Mouse (Mus musculus) kidney, embryonic 16.5 days (tissue): ENCODE data around the gene Arl2. TPM values are rescaled to one million over a fixed set of nuclear protein-coding genes. Genes with fewer than 3 reads are reported as not detected.
"Not testable (repeated sequence)": the region's sequence is repeated elsewhere in the genome, so short reads cannot be mapped to it uniquely, and the experiment has no call there.

Experiments used
- ATAC-seq: fragments of 200-750 bp; cut with Nextera tagmentation; 2 replicates; pipeline ENCODE4 v1.8.0; 2017; ENCODE audit warnings: moderate TSS enrichment; ENCODE audit not compliant: low FRiP score, low TSS enrichment
- H3K27ac ChIP-seq: fragments of 300-500 bp; sonication (generic); 2 replicates; pipeline ENCODE4 v1.5.1; 2014; ENCODE audit warnings: low read length
- H3K27me3 ChIP-seq: fragments of 300-500 bp; sonication (generic); 2 replicates; pipeline ENCODE4 v1.6.1; 2014; ENCODE audit warnings: low read length, control low read depth, mixed read lengths; ENCODE audit not compliant: insufficient read depth
- H3K36me3 ChIP-seq: fragments of 300-500 bp; sonication (generic); 2 replicates; pipeline ENCODE4 v1.6.1; 2014; ENCODE audit warnings: low read length, control low read depth, mixed read lengths; ENCODE audit not compliant: insufficient read depth
- H3K4me1 ChIP-seq: fragments of 300-500 bp; sonication (generic); 2 replicates; pipeline ENCODE4 v1.6.1; 2014; ENCODE audit warnings: low read length, control low read depth, mixed read lengths; ENCODE audit not compliant: insufficient read depth
- H3K4me2 ChIP-seq: fragments of 300-500 bp; sonication (generic); replicated peaks from 2 replicates; pipeline ENCODE4 v1.6.1; 2014; ENCODE audit warnings: low read depth, low read length
- H3K4me3 ChIP-seq: fragments of 300-500 bp; sonication (generic); 2 replicates; pipeline ENCODE4 v1.5.1; 2014; ENCODE audit warnings: mild to moderate bottlenecking, low read length
- H3K9ac ChIP-seq: fragments of 300-500 bp; sonication (generic); replicated peaks from 2 replicates; pipeline ENCODE4 v1.6.1; 2014; ENCODE audit warnings: low read length
- H3K9me3 ChIP-seq: fragments of 300-500 bp; sonication (generic); 2 replicates; pipeline ENCODE4 v1.6.1; 2016; ENCODE audit warnings: low read length, control low read depth
- WGBS: fragments of 180-500 bp; shearing (Covaris S2); extraction: QIAGEN DNeasy Blood & Tissue Kit; methylation state at CpG from one replicate; pipeline ENCODE4 v1.1.7; 2014; 5-methylcytosine and 5-hydroxymethylcytosine counted together
- polyA plus RNA-seq: library from polyadenylated mRNA; unstranded; fragments of >200 nt; fragmentation: Nextera tagmentation; extraction: Ambion mirVana; gene quantifications from 2 replicates; pipeline ENCODE4 v1.2.1, GENCODE M21; 2015

Arl2 gene
- polyA plus RNA-seq, 1 experiment from 2014 or later, result 113 TPM

DNA sequence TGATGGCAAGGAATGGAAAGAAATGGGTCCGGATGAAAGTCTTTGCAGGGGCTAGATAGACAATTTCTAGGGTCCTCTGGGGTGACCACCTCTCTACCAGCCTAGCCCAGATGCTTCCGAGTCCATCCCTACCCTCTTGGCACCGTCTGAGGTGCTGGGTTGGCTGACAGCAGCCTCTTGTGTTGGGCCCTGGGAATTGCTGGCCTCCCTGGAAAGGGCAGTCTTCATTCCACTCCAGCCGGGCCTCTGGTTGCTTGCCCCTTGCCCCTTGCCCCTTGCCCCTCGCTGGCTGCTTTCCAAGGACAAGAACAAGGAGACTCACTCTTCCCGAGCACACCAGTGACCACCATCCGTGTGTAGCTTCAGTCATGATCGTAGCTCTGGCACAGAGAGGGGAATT lies 15.0 kb upstream of the Arl2 start:
- no peaks in the 10 kb centered on the region for H3K4me1 ChIP-seq
- H3K9me3 ChIP-seq, result no peaks in the 10 kb centered on the region
- WGBS, result 62% methylated on average over 8 of the region's 8 CpGs
- H3K4me3 ChIP-seq, result no peak overlapping the region
- H3K9ac ChIP-seq, result no peak overlapping the region
- H3K27ac ChIP-seq, result no peak overlapping the region
- H3K36me3 ChIP-seq, result no peaks in the 10 kb centered on the region
- H3K27me3 ChIP-seq, result no peaks in the 10 kb centered on the region
- no peak for ATAC-seq
- H3K4me2 ChIP-seq, result no peak overlapping the region

DNA sequence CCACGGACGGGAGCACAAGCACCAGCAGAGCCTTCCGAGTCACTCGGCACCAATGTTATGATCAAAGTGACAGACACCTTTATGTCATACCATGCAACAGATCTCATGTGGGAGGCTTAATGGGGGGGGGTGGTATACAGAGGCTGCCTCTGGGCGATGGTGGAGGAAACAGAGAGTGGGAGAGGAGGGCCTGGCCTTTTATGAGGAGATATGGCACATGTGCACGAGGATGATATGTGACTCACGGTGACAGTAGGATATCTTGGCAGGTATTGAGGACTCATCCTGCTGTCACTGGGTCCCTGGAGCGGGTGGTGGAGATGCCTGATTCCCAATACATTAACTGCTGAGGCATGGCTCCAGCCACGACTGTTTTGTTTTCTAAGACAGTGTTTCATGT lies 13.8 kb upstream of the Arl2 start:
- no peaks in the 10 kb centered on the region for H3K4me1 ChIP-seq
- H3K9me3 ChIP-seq, result no peaks in the 10 kb centered on the region
- no peak overlapping the region for H3K9ac ChIP-seq
- no peaks in the 10 kb centered on the region for H3K36me3 ChIP-seq
- H3K27me3 ChIP-seq, result no peaks in the 10 kb centered on the region
- H3K4me2 ChIP-seq, result no peak overlapping the region
- 45% methylated on average over 9 of the region's 9 CpGs for WGBS
- no peak overlapping the region for H3K4me3 ChIP-seq
- ATAC-seq, result no peak
- no peak overlapping the region for H3K27ac ChIP-seq

DNA sequence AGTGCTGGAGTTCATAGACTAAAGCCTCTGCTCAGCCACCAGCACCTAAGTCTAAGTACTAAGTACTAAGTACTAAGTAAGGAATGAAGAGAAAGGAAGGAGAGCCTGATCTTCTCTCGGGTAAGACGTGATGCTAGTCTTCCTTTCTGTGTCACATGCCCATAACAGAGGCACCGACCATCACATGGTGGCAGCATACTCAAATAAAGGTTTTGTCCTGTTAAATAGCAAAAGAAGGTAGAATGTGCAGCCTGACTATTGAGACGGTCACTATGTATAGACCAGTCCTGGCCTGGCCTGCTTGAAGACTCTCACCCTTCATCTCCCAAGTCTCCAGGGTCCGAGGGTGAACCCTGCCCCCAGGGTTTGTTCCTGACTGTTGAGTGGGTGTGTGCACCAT lies 3.5 kb upstream of the Arl2 start:
- 69% methylated on average over 5 of the region's 5 CpGs for WGBS
- Histone ChIP-seq H3K4me1 (peaks cover 5% of the 10 kb centered on the region; the same call in 1 of the 2 replicates), H3K9ac (no peak overlapping the region), H3K27me3 (no peaks in the 10 kb centered on the region), H3K27ac (no peak overlapping the region), H3K4me3 (no peak overlapping the region), H3K36me3 (no peaks in the 10 kb centered on the region), H3K9me3 (no peaks in the 10 kb centered on the region), H3K4me2 (no peak overlapping the region)
- no peak for ATAC-seq

DNA sequence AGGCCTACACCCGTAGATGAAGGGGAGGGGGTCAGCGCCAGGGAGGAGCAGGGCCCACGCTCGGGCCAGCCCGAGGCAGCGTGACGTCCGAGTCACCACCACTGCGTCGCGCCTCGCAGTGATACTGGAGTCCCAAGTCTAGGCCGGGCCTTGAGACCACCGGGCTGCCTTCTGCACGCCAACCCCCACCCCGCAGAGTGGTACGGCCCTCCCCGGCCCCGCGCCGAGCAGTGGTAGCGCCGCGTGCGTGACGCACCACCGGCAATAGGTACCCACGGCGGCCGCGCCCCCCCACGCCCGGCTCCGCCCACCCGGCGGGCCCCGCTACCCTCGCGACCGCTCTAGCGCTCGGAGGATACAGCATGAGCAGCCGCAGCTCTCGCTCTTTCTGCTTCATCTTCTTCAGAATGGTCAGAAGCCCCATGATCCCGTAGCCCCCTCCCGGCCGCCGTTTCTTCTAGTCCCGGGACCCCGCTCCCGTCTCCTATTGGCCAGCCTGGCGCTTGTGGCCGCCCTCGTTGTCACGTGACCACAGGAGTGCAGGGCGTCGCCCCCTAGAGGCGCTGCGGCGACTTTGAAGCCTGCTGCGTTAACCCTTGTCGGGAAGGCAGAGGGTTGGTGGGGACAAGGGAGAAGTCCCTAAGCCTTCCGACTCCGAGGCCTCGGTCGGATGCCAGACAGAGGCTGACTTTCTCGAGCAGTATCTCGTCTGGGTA lies 512 bp downstream of the Arl2 start, which contains the start of gene Batf2:
Gene Batf2, plus strand, starts transcription at position 306 of the 716 bp plus-strand sequence.
- peak; percentile 95 for ATAC-seq
- Histone ChIP-seq H3K27me3 (no peaks in the 10 kb centered on the region), H3K36me3 (0 out of 2 replicates have a peak, but pooled peaks cover 5% of the 10 kb centered on the region), H3K4me3 (peak within 1 kb of the TSS; percentile 70), H3K9me3 (no peaks in the 10 kb centered on the region), H3K27ac (peak within 1 kb of the TSS; percentile 95), H3K4me2 (peak within 1 kb of the TSS; percentile 76), H3K9ac (peak within 1 kb of the TSS; percentile 74), H3K4me1 (peaks cover 7% of the 10 kb centered on the region; the same call in 1 of the 2 replicates)
- WGBS, result under 1% methylated on average over 64 of the region's 68 CpGs

DNA sequence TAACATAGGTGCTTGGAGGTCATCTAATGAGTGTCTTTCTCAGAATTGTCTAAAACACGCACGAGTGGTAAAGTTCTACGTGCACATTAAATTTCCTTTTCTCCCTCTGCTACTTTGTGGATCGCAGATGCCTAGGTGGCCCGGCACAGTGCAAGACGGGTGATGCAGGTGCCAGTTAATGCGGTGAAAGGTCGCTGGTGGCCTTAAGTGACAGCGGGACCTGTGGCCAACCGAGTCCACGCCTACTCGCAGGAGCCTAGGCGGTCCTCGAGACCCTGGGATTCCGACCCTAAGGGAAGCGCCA lies 1.0 kb downstream of the Arl2 start:
- 6% methylated on average over 16 of the region's 16 CpGs for WGBS
- Histone ChIP-seq H3K4me2 (peak overlapping the region; percentile 76), H3K9ac (peak overlapping the region; percentile 74), H3K36me3 (peaks cover 9% of the 10 kb centered on the region; the same call in 1 of the 2 replicates), H3K9me3 (no peaks in the 10 kb centered on the region), H3K4me3 (peak overlapping the region; percentile 70), H3K27me3 (no peaks in the 10 kb centered on the region), H3K4me1 (peaks cover 7% of the 10 kb centered on the region; the same call in 1 of the 2 replicates), H3K27ac (peak overlapping the region; percentile 95)
- ATAC-seq, result no peak

DNA sequence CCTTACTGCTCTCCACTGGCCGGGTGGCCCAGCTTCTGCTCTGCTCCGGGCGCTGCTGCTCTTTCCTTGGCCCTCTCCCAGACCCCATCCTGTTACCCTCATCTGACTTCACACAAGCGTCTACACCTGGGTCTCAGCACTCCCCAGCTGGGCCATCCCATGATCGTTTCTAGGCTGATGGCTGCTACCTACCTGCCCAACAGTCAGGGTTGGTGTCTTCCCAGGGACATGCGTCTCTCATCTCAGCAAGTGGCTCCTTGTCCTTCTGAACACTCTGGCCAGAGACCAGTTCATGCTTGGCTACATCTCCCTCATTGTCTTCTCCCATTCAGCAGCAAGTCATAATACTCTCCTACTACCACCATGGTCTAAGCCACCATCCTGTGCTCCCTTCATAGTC lies 1.6 kb downstream of the Arl2 start:
- H3K4me3 ChIP-seq, result peak overlapping the region; percentile 70
- no peak for ATAC-seq

DNA sequence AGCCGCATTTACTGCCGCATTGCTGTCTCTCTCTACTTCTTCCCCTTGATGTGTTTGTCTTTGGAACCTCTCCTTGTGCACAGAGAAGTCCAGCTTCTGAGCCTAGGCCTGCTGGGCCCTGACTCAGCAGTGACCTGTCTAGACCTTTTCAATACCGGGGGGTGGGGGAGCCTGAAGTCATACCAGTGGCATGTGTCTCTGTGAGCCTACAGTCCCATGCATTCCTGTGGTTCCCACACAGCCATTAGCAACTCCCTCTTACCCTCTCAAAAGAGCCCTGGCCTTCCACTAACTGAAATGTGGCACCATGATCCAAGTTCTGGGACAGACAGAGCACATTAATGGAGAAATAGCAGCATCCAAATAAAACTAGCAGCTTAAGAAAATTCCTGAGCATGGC lies 5.0 kb downstream of the Arl2 start:
- WGBS, result 70% methylated on average over 3 of the region's 3 CpGs
- Histone ChIP-seq H3K36me3 (peaks cover 13% of the 10 kb centered on the region; the same call in 1 of the 2 replicates), H3K27me3 (no peaks in the 10 kb centered on the region), H3K4me1 (peaks cover 7% of the 10 kb centered on the region; the same call in 1 of the 2 replicates), H3K9me3 (no peaks in the 10 kb centered on the region), H3K4me3 (no peak overlapping the region), H3K9ac (no peak overlapping the region), H3K4me2 (no peak overlapping the region), H3K27ac (no peak overlapping the region)
- ATAC-seq, result no peak

More for the DNA sequence above, 1.6 kb downstream of the Arl2 start:
- Histone ChIP-seq H3K9me3 (no peaks in the 10 kb centered on the region), H3K9ac (peak overlapping the region; percentile 74; the same call in 1 of the 2 replicates), H3K27ac (no peak overlapping the region), H3K27me3 (no peaks in the 10 kb centered on the region), H3K4me1 (peaks cover 7% of the 10 kb centered on the region; the same call in 1 of the 2 replicates), H3K4me2 (peak overlapping the region; percentile 76), H3K36me3 (peaks cover 13% of the 10 kb centered on the region; the same call in 1 of the 2 replicates)
- 94% methylated on average over 6 of the region's 6 CpGs for WGBS

DNA sequence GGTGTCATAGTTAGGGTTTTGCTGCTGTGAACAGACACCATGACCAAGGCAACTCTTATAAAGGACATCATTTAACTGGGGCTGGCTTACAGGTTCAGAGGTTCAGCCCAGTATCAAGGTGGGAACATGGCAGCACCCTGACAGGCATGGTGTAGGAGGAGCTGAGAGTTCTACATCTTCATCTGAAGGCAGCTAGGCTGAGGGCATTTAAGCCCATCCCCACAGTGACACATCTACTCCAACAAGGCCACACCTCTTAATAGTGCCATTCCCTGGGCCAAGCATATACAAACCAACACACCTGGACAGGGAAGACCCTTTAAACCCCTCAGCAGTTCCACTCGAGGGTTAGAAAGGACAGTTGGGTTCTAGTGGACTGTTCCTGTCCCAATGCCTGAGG lies 8.2 kb downstream of the Arl2 start:
- ATAC-seq, H3K4me3 ChIP-seq, H3K4me2 ChIP-seq, H3K9ac ChIP-seq, H3K4me1 ChIP-seq, H3K27ac ChIP-seq, H3K9me3 ChIP-seq, H3K27me3 ChIP-seq: not testable (repeated sequence)
- peaks cover 13% of the 10 kb centered on the region; the same call in 1 of the 2 replicates for H3K36me3 ChIP-seq
- WGBS, result 52% methylated on average over 1 of the region's 1 CpGs

DNA sequence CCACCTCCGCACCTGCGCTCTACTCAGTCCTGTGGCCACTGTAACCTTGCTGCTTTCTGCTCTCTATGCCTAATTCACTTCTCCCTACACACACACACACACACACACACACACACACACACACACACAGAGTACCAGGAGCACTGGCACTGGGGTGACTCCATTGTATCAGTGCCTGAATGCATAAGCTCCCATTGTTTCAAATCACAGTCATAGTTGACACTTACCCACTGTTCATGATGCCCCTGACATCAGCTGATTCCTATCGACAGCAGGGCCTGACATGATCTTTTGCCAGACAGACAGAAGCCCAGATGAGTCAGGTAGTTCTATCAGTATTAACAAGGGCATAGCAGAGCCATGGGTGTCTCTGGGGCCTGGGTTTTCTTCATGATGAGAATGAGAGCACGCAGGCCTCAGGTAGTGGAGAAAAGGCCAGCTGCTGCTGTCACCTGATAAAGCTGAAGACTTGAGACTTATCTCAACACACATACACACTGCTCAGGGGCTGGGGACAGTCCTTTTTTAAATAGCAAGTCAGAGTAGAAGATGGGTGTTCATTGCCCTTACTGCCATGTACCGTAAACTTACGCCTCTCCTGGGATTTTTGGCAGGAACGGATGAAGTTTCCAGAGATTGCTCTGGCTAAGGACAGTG lies 9.0 kb downstream of the Arl2 start:
- H3K27me3 ChIP-seq, result no peaks in the 10 kb centered on the region
- H3K9ac ChIP-seq, result no peak overlapping the region; the same call in 1 of the 2 replicates
- H3K4me1 ChIP-seq, result peaks cover 5% of the 10 kb centered on the region; the same call in 1 of the 2 replicates
- WGBS, result 87% methylated on average over 7 of the region's 7 CpGs
- ATAC-seq, result no peak
- no peak overlapping the region for H3K4me3 ChIP-seq
- no peak overlapping the region for H3K27ac ChIP-seq
- no peaks in the 10 kb centered on the region for H3K9me3 ChIP-seq
- H3K36me3 ChIP-seq, result peaks cover 8% of the 10 kb centered on the region; the same call in 1 of the 2 replicates
- no peak overlapping the region for H3K4me2 ChIP-seq
